8 mouse cellular contexts compared by ENCODE assay signal in the genomic region with DNA sequence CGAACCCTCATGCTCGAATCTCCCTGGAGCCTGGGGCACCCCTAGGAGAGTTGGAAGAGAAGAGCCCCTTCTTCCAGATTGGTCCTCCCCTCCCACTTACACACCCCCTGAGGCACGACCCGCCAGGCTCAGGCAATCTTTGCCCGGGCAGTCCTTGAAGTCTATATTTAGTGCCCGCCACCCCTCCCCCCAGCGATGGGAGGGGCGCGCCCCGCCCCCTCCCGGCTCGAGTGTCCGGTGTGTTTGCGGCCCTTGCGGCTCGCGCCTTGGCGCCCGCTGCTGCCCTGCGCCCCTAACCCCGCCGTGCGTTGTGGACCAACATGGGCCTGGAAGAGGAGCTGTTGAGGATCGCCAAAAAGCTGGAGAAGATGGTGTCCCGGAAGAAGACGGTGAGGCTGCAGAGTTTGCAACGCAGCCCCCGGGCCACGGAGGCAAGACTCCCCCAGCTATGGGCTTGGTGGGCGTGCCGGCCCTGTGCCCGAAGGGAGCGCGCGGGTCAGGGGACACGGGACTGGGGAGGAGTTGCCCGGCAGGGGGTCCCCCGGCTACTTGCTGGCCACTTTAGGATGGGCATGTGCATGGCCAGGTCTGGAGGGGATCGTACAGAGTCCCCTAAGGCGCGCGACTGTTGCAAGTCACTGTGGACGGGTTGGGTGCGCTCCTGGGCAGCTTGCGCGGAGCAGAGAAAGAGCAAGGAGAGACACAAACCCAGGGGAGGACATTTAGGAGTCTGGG. TPM values are rescaled to one million over a fixed set of nuclear protein-coding genes. Genes with fewer than 3 reads are reported as not detected.
DNase-seq lines count a peak whose midpoint lies in the region; ATAC-seq and TF ChIP-seq lines count a peak whose summit lies in the region.

A gene (plus strand): TSS at position 1 of the 735 bp plus-strand sequence.

- H3K27ac ChIP-seq in forebrain, embryonic 15.5 days (replicated peaks), result no peak within 1 kb of the TSS
- H3K27ac ChIP-seq in hindbrain, embryonic 11.5 days (ENCODE audit: low read depth, low read length), result no peak within 1 kb of the TSS
- no peak within 1 kb of the TSS for H3K27ac ChIP-seq in limb, embryonic 14.5 days (replicated peaks; ENCODE audit: low read depth, low read length)
- no peak within 1 kb of the TSS for H3K27ac ChIP-seq in midbrain, postnatal 0 days (ENCODE audit: low read depth, low read length)

- peak within 1 kb of the TSS; percentile 33 for H3K4me3 ChIP-seq in forebrain, embryonic 15.5 days
- H3K4me3 ChIP-seq in hindbrain, embryonic 11.5 days (ENCODE audit: low read depth, low read length), result peak within 1 kb of the TSS; percentile 38
- H3K4me3 ChIP-seq in limb, embryonic 14.5 days (replicated peaks; ENCODE audit: low read length), result peak within 1 kb of the TSS; percentile 51
- peak within 1 kb of the TSS; percentile 28 for H3K4me3 ChIP-seq in midbrain, postnatal 0 days (ENCODE audit: low read depth, low read length)

- H3K36me3 ChIP-seq in forebrain, embryonic 15.5 days, result no peaks in the 10 kb centered on the region
- no peaks in the 10 kb centered on the region for H3K36me3 ChIP-seq in hindbrain, embryonic 11.5 days (ENCODE audit: control insufficient read depth, insufficient read depth, low read length)
- peaks cover 25% of the 10 kb centered on the region for H3K36me3 ChIP-seq in limb, embryonic 14.5 days (ENCODE audit: control insufficient read depth, insufficient read depth, low read length)
- H3K36me3 ChIP-seq in midbrain, postnatal 0 days (ENCODE audit: insufficient read depth, low read length), result no peaks in the 10 kb centered on the region

- H3K4me2 ChIP-seq in forebrain, embryonic 15.5 days (replicated peaks), result peak within 1 kb of the TSS; percentile 56
- peak within 1 kb of the TSS; percentile 71 for H3K4me2 ChIP-seq in hindbrain, embryonic 11.5 days (replicated peaks; ENCODE audit: low read depth, low read length)
- peak within 1 kb of the TSS; percentile 93 for H3K4me2 ChIP-seq in limb, embryonic 14.5 days (replicated peaks; ENCODE audit: low read depth, low read length, severe bottlenecking)
- peak within 1 kb of the TSS; percentile 51 for H3K4me2 ChIP-seq in midbrain, postnatal 0 days (ENCODE audit: low read depth, low read length, poor library complexity, severe bottlenecking)

- no peak for ATAC-seq in forebrain, embryonic 15.5 days (replicated peaks)
- ATAC-seq in hindbrain, embryonic 11.5 days (ENCODE audit: low FRiP score), result no peak
- peak; percentile 38; the same call in 1 of the 2 replicates for ATAC-seq in limb, embryonic 14.5 days (ENCODE audit: low FRiP score, low read depth)
- no peak for ATAC-seq in midbrain, postnatal 0 days (ENCODE audit: low FRiP score)

- intact Hi-C loops in left cerebral cortex, postnatal 25 days (cut with DNase I), result no loop called here

- no peak for TF ChIP-seq CTCF in midbrain, postnatal 0 days (IDR thresholded peaks at IDR 0.05)

- no peak for TF ChIP-seq POLR2A in limb, embryonic 14.5 days (IDR thresholded peaks at IDR 0.05; ENCODE audit: borderline replicate concordance, extremely low read depth, insufficient read depth, insufficient read length)

- no peaks in the 10 kb centered on the region for H3K9me3 ChIP-seq in forebrain, embryonic 15.5 days
- H3K9me3 ChIP-seq in hindbrain, embryonic 11.5 days (ENCODE audit: control insufficient read depth, low read length), result no peaks in the 10 kb centered on the region
- no peaks in the 10 kb centered on the region for H3K9me3 ChIP-seq in limb, embryonic 14.5 days (ENCODE audit: control insufficient read depth, low read length)
- no peaks in the 10 kb centered on the region for H3K9me3 ChIP-seq in midbrain, postnatal 0 days (ENCODE audit: low read length)

- under 1% methylated on average over 46 of the region's 46 CpGs for WGBS in forebrain, embryonic 15.5 days
- WGBS in hindbrain, embryonic 11.5 days, result under 1% methylated on average over 46 of the region's 46 CpGs
- WGBS in limb, embryonic 14.5 days, result 1% methylated on average over 35 of the region's 46 CpGs
- under 1% methylated on average over 40 of the region's 46 CpGs for whole genome bisulfite sequencing in midbrain, postnatal 0 days

- 0 out of 2 replicates have a peak within 1 kb of the TSS, but pooled peaks have one; percentile 26 for H3K9ac ChIP-seq in forebrain, embryonic 15.5 days (replicated peaks)
- peak within 1 kb of the TSS; percentile 43 for H3K9ac ChIP-seq in hindbrain, embryonic 11.5 days (ENCODE audit: low read depth, low read length)
- peak within 1 kb of the TSS; percentile 58 for H3K9ac ChIP-seq in limb, embryonic 14.5 days (ENCODE audit: low read depth, low read length, severe bottlenecking)
- no peak within 1 kb of the TSS for H3K9ac ChIP-seq in midbrain, postnatal 0 days (replicated peaks; ENCODE audit: low read length, poor library complexity, severe bottlenecking)

- H3K4me1 ChIP-seq in forebrain, embryonic 15.5 days, result peaks cover 24% of the 10 kb centered on the region
- H3K4me1 ChIP-seq in hindbrain, embryonic 11.5 days (replicated peaks; ENCODE audit: control insufficient read depth, insufficient read depth, low read length), result peaks cover 10% of the 10 kb centered on the region
- H3K4me1 ChIP-seq in limb, embryonic 14.5 days (ENCODE audit: control insufficient read depth, insufficient read depth, low read length), result peaks cover 36% of the 10 kb centered on the region
- H3K4me1 ChIP-seq in midbrain, postnatal 0 days (ENCODE audit: insufficient read depth, low read length), result peaks cover 10% of the 10 kb centered on the region; the same call in 1 of the 2 replicates

- peak; percentile 53 for DNase-seq in urinary bladder, adult 2 months (ENCODE audit: low spot score)
- no peak for DNase-seq in urinary bladder, postnatal 25 days (ENCODE audit: low spot score)
- DNase-seq in hindbrain, embryonic 11.5 days (ENCODE audit: low spot score), result peak; percentile 59
- no peak for DNase-seq in limb, embryonic 14.5 days (ENCODE audit: low spot score)
- DNase-seq in midbrain, postnatal 0 days (ENCODE audit: low spot score), result no peak
- no peak for DNase-seq in frontal cortex, postnatal 36 days (ENCODE audit: low spot score in 2 of 2)
- no peak for DNase-seq in left cerebral cortex, postnatal 25 days (ENCODE audit: low spot score in 2 of 2)

- H3K27me3 ChIP-seq in forebrain, embryonic 15.5 days, result peaks cover 60% of the 10 kb centered on the region
- peaks cover 66% of the 10 kb centered on the region for H3K27me3 ChIP-seq in hindbrain, embryonic 11.5 days (ENCODE audit: control insufficient read depth, insufficient read depth, low read length)
- H3K27me3 ChIP-seq in limb, embryonic 14.5 days (ENCODE audit: control insufficient read depth, insufficient read depth, low read length), result peaks cover 53% of the 10 kb centered on the region
- peaks cover 40% of the 10 kb centered on the region for H3K27me3 ChIP-seq in midbrain, postnatal 0 days (ENCODE audit: insufficient read depth, low read length)

RNA-seq across cellular contexts. Expression of the gene that starts here (rescaled TPM):
- polyA plus RNA-seq in urinary bladder, adult 2 months (2012; rRNA removed), result 42.6 and 65.1 TPM in 2 replicates
- 0.57 and 1.0 TPM in 2 replicates for polyA plus RNA-seq in forebrain, embryonic 15.5 days (2015; fragmentation: Nextera tagmentation; extraction: Ambion mirVana)
- polyA plus RNA-seq in hindbrain, embryonic 11.5 days (2014; fragmentation: Nextera tagmentation; extraction: Ambion mirVana), result 3.1 and 5.2 TPM in 2 replicates
- 4.7 and 8.0 TPM in 2 replicates for polyA plus RNA-seq in limb, embryonic 14.5 days (2012; rRNA removed)
- 17.4 and 20.6 TPM in 2 replicates for polyA plus RNA-seq in limb, embryonic 14.5 days (2014; fragmentation: Nextera tagmentation; extraction: Ambion mirVana)
- total RNA-seq in midbrain, postnatal 0 days (2014; rRNA removed), result 0.66 and 1.1 TPM in 2 replicates
- 2.7 and 3.1 TPM in 2 replicates for polyA plus RNA-seq in midbrain, postnatal 0 days (2015; fragmentation: Nextera tagmentation; extraction: Ambion mirVana)
- total RNA-seq in left cerebral cortex, postnatal 25 days (2021), result under 1 TPM; 0.57 to 0.76 TPM

Comparison
In these comparisons a context has a peak if more than half of its experiments do, and no peak if none do; other contexts are left out.
1. DNase-seq: peak in urinary bladder, adult 2 months (single experiment) and hindbrain, embryonic 11.5 days (single experiment); none in urinary bladder, postnatal 25 days (single experiment), limb, embryonic 14.5 days (single experiment), midbrain, postnatal 0 days (single experiment), frontal cortex, postnatal 36 days (0 of 2) and left cerebral cortex, postnatal 25 days (0 of 2).
2. Peak in every context shown above with its lines, with median percentiles within 50 percentile points of each other: H3K4me2 ChIP-seq and H3K4me3 ChIP-seq.